Mouse (Mus musculus) neutrophil, adult 5-6 weeks (primary cell): ENCODE data around the gene Prpf40b. TPM values are rescaled to one million over a fixed set of nuclear protein-coding genes. Genes with fewer than 3 reads are reported as not detected.
A peak's percentile ranks its signal among the peaks of the same experiment; 100 is the strongest.

Source experiments
- ATAC-seq: fragments of 151-379, 151-347 bp; 2 replicates; pipeline ENCODE4 v1.8.0; 2017; ENCODE audit warnings: mild to moderate bottlenecking, moderate TSS enrichment; ENCODE audit not compliant: insufficient number of reproducible peaks, poor library complexity, low FRiP score, severe bottlenecking; ENCODE audit errors: extremely low read depth
- total RNA-seq: library from RNA; stranded (forward); fragments of 200-1000 nt; gene quantifications from 2 replicates; pipeline ENCODE4 v1.2.3, GENCODE M21; 2017

The Prpf40b gene
- total RNA-seq, 1 experiment from 2014 or later: 13.2 TPM

DNA sequence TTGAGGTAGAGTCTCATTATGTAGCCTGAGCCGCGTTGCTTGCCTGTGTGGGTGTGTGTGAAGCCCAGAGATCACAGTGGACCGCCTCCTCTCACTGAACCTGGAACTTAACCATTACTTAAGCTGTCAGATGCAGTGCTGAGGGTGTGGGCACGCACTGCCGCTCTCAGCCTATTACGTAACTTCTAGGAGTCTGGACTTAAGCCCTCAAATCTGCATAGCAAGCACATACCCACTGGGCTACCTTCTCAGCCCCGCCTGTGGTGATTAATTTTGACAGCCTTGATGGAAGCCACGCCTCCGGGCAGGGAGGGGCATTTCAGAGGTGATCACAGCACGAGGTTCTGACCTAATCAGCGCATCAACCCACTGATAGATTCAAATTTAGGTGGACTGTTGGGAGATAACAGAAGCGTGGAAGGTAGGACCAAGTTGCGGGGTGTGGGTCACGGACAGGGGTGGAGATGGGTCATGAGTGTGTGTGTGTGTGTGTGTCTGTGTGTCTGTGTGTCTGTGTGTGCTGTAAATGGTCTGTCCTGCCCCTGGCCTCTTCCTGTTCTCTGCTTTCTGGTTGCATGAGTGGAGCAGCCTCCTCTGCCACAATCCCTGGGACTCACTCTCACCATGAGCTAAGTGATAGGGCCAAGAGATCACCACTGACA, 10.2 kb upstream of the Prpf40b start:
- no peak for ATAC-seq

DNA sequence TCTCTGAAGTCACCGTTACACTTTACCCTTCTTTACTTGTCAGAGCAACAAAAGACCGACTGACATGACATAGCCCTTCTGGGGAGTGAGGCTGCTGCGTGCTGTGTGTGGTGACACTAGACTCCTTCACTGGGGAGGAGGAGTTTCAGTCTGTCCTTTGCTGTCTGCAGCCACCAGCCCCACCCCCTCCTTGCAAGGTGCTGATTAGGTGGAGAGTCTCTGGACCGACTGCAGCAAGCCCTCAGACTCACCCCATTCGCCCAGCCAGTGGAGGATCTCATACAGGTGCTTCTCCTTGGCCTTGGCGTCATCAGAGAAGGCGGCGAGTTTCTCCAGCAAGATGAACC, 9.7 kb upstream of the Prpf40b start:
- no peak for ATAC-seq

- no peak for ATAC-seq
Measured at GRCm38 (mm10) chr15:99290586-99290985, 4.3 kb upstream of the Prpf40b start.

GRCm38 (mm10) chr15:99294287-99294686, 600 bp upstream of the Prpf40b start:
- no peak for ATAC-seq

- ATAC-seq: no peak
Measured at GRCm38 (mm10) chr15:99295484-99295981, 646 bp downstream of the Prpf40b start, which contains the start of gene Fam186b. Gene Fam186b (minus strand): TSS chr15:99295888.

- no peak for ATAC-seq
Measured at GRCm38 (mm10) chr15:99296213-99296612, 1.3 kb downstream of the Prpf40b start.

DNA sequence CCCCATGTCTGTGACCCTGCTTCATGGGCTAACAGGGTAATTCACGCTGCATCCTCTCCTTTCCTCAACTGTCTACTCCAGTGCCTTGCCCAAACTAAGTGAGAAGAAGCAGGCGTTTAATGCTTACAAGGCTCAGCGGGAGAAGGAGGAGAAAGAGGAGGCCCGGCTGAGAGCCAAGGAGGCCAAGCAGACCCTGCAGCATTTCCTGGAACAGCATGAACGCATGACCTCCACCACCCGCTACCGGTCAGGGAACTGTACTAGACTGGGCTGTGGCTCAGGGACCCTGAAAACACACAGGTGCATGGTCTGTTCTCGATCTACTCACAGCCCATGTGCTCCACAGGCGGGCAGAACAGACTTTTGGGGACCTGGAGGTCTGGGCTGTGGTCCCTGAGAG, 12.6 kb downstream of the Prpf40b start:
- no peak for ATAC-seq

GRCm38 (mm10) chr15:99309549-99309948, 14.7 kb downstream of the Prpf40b start:
- ATAC-seq: no peak

DNA sequence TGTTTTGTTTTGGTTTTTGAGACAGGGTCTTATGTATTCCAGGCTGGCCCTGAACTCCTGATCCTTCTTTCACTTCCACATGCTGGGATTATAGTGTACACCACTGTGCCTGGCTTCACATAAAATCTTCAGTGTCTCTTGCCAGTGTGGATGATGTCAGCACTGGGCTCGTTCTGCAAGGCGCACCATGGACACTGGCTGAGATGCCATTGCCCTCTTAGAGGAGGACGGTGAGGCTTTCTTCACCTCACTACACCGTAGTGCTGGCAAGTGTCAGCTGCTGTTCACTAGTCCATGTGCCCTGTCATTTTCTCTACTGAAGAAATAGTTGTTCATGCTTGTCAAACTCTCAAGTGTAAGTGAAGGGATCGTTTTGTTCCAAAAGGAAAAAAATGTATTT, 15.7 kb downstream of the Prpf40b start:
- ATAC-seq: no peak

DNA sequence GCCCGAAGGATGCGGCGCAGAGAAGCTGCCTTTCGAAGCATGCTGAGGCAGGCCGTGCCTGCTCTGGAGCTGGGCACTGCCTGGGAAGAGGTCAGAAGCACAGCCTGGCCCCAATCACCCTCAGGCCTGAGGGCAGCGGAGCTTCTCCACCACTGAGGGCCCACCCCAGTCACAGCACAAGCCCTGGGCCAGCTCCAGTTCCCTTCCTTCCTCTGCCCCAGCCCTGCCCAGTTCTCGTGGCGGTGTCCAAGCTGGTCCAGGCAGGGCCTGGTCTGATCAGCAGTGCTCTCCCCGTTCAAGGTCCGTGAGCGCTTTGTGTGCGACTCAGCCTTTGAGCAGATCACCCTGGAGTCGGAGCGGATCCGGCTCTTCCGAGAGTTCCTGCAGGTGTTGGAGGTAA, 20.0 kb downstream of the Prpf40b start:
- ATAC-seq: no peak

GRCm38 (mm10) chr15:99316314-99317266, 21.7 kb downstream of the Prpf40b start:
- peak; percentile 60 for ATAC-seq

DNA sequence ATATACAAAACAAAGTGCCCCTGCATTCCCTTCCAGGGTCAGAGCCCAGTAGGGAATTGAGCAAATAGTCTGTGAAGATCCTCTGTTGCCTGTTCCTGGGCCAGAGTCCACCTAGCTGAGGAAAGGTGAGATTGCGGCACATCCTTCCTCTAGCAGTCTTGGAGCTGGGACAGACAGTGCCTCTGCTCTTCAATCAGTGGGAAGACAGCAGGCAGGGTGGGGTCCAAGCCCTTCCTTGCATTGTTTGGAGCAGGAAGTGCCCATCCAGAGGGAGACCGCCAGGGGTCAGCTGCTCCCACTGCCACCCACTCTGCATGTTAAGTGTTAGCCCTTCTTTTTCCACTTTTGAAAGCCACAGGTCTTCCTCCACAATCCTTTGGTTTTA, 22.4 kb downstream of the Prpf40b start:
- no peak for ATAC-seq

DNA sequence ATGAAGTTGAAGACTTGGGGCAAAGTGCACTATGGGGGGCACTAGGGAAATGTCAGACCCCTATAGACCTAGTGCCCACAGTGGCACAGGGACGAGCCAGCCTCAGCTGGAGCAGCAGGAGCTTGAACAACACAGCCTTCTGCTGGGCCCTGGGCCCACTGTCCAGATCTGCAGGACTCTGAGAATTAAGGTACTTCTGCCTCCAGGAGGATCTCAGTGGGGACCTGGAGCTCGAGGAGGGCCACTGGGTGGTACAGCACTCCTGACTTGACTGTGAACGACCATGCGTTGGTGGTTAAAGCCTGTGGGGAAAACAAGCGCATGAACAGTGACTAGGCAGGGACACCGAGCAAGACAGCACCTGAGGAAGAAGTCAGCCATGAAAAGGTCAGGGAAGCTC, 23.2 kb downstream of the Prpf40b start:
- no peak for ATAC-seq

- ATAC-seq: no peak
Measured at GRCm38 (mm10) chr15:99318861-99319410, 24.0 kb downstream of the Prpf40b start.

GRCm38 (mm10) chr15:99319411-99319871, 24.6 kb downstream of the Prpf40b start:
- ATAC-seq: no peak

- ATAC-seq: no peak
Measured at GRCm38 (mm10) chr15:99320168-99320674, 25.3 kb downstream of the Prpf40b start.

DNA sequence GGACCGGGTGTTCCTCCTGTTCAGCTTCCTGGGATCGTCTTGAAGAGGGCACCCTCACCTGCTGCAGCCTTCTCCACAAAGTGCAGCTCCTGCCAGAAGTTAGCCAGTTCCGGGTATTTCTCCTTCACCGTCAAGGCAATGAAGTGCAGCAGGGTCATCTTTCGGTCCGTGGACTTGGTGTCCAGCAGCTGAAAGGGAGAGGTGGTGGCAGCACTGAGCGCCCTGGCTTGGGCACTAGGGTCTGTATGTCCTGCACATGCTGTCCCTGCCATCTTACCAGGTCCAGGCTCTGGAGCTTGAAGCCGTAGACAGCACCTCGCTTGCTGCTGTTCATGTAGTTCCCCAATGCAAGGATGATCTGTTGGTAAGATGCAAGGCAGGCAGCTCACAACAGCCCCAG, 26.1 kb downstream of the Prpf40b start:
- no peak for ATAC-seq

GRCm38 (mm10) chr15:99324151-99324550, 29.3 kb downstream of the Prpf40b start:
- no peak for ATAC-seq

DNA sequence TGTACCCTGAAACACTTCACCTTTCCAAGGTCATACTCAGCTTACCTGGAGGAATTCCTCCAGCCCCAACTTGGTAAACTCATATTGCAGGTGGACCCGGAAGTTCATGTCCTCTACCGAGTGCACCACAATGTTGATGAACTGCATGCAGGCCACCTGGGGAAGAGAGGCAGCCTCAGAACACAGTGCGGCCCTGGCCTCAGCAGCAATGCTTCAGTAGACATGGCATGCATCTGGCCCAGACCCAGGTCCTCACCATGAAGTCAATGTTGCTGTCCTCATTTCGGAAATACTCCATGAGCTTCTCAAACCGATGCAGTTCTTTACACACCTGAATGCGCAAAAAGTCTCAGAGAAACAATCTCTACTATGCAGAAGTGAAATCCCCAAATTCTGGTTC, 30.7 kb downstream of the Prpf40b start:
- ATAC-seq: no peak
